Mouse (Mus musculus): ENCODE data around the gene Gm3336.

GRCm38 (mm10) chr8:70764676-70765075 lies 46.3 kb downstream of the Gm3336 start:
- no peak for TF ChIP-seq CTCF (IDR thresholded peaks at IDR 0.05; ENCODE audit: extremely low read depth, insufficient read depth, insufficient read length, insufficient replicate concordance)
- no peak for TF ChIP-seq POLR2A (IDR thresholded peaks at IDR 0.05; ENCODE audit: low read depth, low read length)
